Mouse (Mus musculus): ENCODE measurements around the gene Mybph. TPM values are rescaled to one million over a fixed set of nuclear protein-coding genes. Genes with fewer than 3 reads are reported as not detected.

Mybph gene
- polyA plus RNA-seq, 1 experiment from 2014 or later = 0.16 TPM

DNA sequence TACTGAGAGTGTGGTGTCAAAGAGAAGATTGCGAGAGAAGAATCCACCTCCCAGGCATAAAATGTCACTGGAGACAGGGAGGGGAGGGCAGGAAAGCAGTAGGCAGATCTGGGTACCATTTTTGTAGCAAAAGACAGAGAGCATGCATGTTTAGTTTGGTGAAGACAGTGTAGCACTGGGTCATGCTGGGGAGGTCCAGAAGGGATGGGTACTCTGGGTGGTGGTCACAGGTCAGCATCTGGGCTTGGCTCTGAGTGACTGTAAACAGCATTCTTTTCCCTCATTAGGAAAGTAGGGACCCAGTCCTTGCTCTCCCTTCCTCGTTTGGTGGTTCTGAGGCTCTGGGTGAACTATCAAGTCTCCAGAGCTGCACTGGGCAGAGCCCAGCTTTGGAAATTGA is 7.2 kb downstream of the Mybph start:
- WGBS = 43% methylated on average over 2 of the region's 2 CpGs
- no peak overlapping the region for H3K4me2 ChIP-seq
- no peaks in the 10 kb centered on the region for H3K36me3 ChIP-seq
- H3K4me3 ChIP-seq = no peak overlapping the region
- H3K4me1 ChIP-seq = peaks cover 6% of the 10 kb centered on the region; the same call in 1 of the 2 replicates
- no peaks in the 10 kb centered on the region for H3K9me3 ChIP-seq
- no peak overlapping the region for H3K27ac ChIP-seq
- no peaks in the 10 kb centered on the region for H3K27me3 ChIP-seq
- no peak overlapping the region for H3K9ac ChIP-seq
- no peak for ATAC-seq (ENCODE audit: borderline replicate concordance, extremely low read depth, low FRiP score, low TSS enrichment)

- H3K4me3 ChIP-seq = no peak overlapping the region
- ATAC-seq (ENCODE audit: borderline replicate concordance, extremely low read depth, low FRiP score, low TSS enrichment) = no peak
- H3K27me3 ChIP-seq = no peaks in the 10 kb centered on the region
- H3K9ac ChIP-seq = no peak overlapping the region
- no peak overlapping the region for H3K4me2 ChIP-seq
- H3K9me3 ChIP-seq = no peaks in the 10 kb centered on the region
- H3K27ac ChIP-seq = no peak overlapping the region
- H3K4me1 ChIP-seq = peaks cover 8% of the 10 kb centered on the region; the same call in 1 of the 2 replicates
- WGBS = 77% methylated on average over 6 of the region's 6 CpGs
- no peaks in the 10 kb centered on the region for H3K36me3 ChIP-seq
Measured at GRCm38 (mm10) chr1:134200998-134201686, 7.9 kb downstream of the Mybph start.

DNA sequence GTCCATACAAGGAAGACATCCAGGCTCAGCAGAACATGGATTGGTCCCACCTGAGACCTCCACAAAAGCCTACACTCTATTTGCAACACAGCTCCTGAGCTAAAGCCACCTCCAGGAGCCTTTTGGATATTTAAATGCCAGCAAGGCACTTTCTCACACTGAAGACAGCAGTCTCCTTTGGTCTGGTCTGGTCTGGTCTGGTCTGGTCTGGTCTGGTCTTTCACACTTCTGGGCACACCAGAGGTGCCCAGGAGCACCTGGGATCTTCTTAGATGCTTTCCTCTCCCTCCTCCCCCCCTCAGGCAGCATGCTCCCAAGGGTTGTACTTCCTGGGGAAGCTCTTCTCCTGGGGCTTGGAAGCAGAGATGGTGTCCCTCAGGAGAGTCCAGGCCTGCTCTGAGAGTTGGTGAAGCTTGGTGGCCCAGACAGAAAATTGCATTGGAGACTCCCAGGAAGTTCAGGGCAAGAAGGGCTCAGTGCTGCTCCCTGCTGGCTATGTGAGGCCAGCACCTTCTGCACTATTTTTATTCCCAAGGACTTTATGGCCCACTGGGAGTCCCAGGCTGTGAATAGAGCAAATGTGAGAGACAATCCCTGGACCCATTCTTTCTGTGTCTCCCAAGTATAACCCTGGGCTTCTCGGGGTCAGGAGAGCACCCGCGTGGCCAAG is 8.6 kb downstream of the Mybph start:
- Histone ChIP-seq H3K9ac (no peak overlapping the region), H3K27ac (no peak overlapping the region), H3K4me3 (no peak overlapping the region), H3K4me2 (no peak overlapping the region), H3K4me1 (peaks cover 8% of the 10 kb centered on the region; the same call in 1 of the 2 replicates), H3K27me3 (no peaks in the 10 kb centered on the region), H3K9me3 (no peaks in the 10 kb centered on the region), H3K36me3 (no peaks in the 10 kb centered on the region)
- 37% methylated on average over 3 of the region's 3 CpGs for WGBS
- ATAC-seq (ENCODE audit: borderline replicate concordance, extremely low read depth, low FRiP score, low TSS enrichment) = no peak

DNA sequence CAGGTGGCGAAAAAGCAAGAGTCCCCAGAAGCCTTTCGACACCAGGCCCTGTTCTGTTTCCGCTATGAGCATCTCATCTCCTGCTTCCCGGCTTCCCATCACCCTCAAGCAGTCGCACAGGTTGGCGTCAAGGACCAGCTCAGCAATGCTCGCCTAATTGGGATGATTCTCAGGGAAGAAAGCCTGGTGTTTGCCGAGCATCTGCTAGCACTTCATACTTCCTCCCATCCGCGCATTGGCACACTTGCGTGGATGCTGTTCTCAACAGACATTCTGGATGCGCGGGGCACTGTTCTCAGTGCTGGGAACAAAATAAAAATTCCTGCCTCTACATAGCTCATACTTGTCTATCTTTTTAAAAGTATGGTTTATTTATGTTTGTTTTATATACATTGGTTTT is 11.0 kb downstream of the Mybph start:
- H3K4me2 ChIP-seq = no peak overlapping the region
- H3K4me1 ChIP-seq = peaks cover 8% of the 10 kb centered on the region; the same call in 1 of the 2 replicates
- H3K9me3 ChIP-seq = no peaks in the 10 kb centered on the region
- H3K27ac ChIP-seq = no peak overlapping the region
- H3K36me3 ChIP-seq = no peaks in the 10 kb centered on the region
- WGBS = 84% methylated on average over 13 of the region's 13 CpGs
- no peak for ATAC-seq (ENCODE audit: borderline replicate concordance, extremely low read depth, low FRiP score, low TSS enrichment)
- H3K27me3 ChIP-seq = no peaks in the 10 kb centered on the region
- no peak overlapping the region for H3K4me3 ChIP-seq
- no peak overlapping the region for H3K9ac ChIP-seq

- H3K27ac ChIP-seq = no peak overlapping the region
- H3K27me3 ChIP-seq = no peaks in the 10 kb centered on the region
- ATAC-seq (ENCODE audit: borderline replicate concordance, extremely low read depth, low FRiP score, low TSS enrichment) = no peak
- H3K36me3 ChIP-seq = no peaks in the 10 kb centered on the region
- no peak overlapping the region for H3K9ac ChIP-seq
- no peaks in the 10 kb centered on the region for H3K9me3 ChIP-seq
- 25% methylated on average over 9 of the region's 9 CpGs for WGBS
- H3K4me3 ChIP-seq = no peak overlapping the region
- peaks cover 8% of the 10 kb centered on the region; the same call in 1 of the 2 replicates for H3K4me1 ChIP-seq
- H3K4me2 ChIP-seq = no peak overlapping the region
Measured at GRCm38 (mm10) chr1:134205296-134206018, 12.2 kb downstream of the Mybph start.

DNA sequence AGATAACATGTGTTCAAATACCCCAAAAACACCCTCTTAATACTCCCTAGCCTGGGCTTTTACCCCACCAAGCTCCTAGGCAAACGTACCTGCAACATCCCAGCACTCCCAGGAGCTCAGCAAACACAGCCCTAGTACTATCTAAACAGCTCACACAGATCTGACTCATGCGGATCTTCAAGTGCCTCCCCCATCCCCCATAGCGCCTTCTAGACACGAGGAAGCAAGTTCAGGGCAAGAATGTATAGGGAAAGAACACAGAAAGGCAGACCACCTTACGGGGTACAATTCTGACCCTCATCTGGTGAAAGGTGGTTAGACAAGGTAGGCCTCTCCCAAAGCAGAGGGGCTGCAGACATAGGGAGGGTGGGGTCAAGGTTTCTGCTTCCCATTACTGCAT is 12.8 kb downstream of the Mybph start:
- H3K27ac ChIP-seq = no peak overlapping the region
- H3K27me3 ChIP-seq = no peaks in the 10 kb centered on the region
- no peak for ATAC-seq (ENCODE audit: borderline replicate concordance, extremely low read depth, low FRiP score, low TSS enrichment)
- no peaks in the 10 kb centered on the region for H3K36me3 ChIP-seq
- H3K4me2 ChIP-seq = no peak overlapping the region
- H3K4me1 ChIP-seq = peaks cover 15% of the 10 kb centered on the region
- H3K4me3 ChIP-seq = no peak overlapping the region
- 15% methylated on average over 5 of the region's 5 CpGs for WGBS
- no peaks in the 10 kb centered on the region for H3K9me3 ChIP-seq
- no peak overlapping the region for H3K9ac ChIP-seq

DNA sequence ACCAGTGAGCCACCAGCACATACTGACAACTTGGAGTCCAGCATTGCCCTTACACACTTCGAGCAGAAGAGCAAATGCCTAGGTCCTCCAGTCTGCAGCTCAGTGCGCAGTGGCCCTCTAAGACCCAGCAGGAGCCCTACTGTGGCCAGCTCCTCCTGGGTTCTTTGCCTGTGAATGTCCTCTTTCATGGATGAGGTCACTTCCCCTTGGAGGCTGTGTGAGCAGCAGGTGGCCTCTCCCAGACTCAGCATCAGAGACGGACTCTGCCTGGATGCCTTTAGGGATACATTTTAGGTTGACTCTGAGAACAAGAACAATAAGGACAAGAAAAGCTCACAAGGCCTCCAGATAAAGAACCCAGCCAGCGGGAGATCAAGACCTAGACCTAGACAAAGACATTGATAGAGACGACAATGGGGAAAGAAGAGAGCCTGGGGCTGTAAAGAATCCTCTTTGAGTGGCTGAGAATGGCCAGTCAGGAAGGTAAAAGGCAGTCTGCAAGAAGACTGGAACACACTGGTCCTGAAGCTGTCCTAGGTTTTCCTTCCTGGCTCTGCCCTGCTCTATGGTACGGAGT is 17.0 kb downstream of the Mybph start:
- peaks cover 19% of the 10 kb centered on the region for H3K4me1 ChIP-seq
- no peak for ATAC-seq (ENCODE audit: borderline replicate concordance, extremely low read depth, low FRiP score, low TSS enrichment)
- no peaks in the 10 kb centered on the region for H3K36me3 ChIP-seq
- H3K27ac ChIP-seq = no peak overlapping the region
- H3K4me2 ChIP-seq = no peak overlapping the region
- no peak overlapping the region for H3K4me3 ChIP-seq
- 75% methylated on average over 6 of the region's 6 CpGs for WGBS
- no peaks in the 10 kb centered on the region for H3K9me3 ChIP-seq
- no peaks in the 10 kb centered on the region for H3K27me3 ChIP-seq
- no peak overlapping the region for H3K9ac ChIP-seq

- H3K27ac ChIP-seq = no peak overlapping the region
- H3K4me1 ChIP-seq = peaks cover 15% of the 10 kb centered on the region
- no peaks in the 10 kb centered on the region for H3K36me3 ChIP-seq
- H3K9ac ChIP-seq = no peak overlapping the region
- no peaks in the 10 kb centered on the region for H3K9me3 ChIP-seq
- H3K27me3 ChIP-seq = no peaks in the 10 kb centered on the region
- no peak overlapping the region for H3K4me3 ChIP-seq
- no peak for ATAC-seq (ENCODE audit: borderline replicate concordance, extremely low read depth, low FRiP score, low TSS enrichment)
- no peak overlapping the region for H3K4me2 ChIP-seq
- whole genome bisulfite sequencing = 49% methylated on average over 6 of the region's 6 CpGs
Measured at GRCm38 (mm10) chr1:134211043-134211442, 17.8 kb downstream of the Mybph start.

DNA sequence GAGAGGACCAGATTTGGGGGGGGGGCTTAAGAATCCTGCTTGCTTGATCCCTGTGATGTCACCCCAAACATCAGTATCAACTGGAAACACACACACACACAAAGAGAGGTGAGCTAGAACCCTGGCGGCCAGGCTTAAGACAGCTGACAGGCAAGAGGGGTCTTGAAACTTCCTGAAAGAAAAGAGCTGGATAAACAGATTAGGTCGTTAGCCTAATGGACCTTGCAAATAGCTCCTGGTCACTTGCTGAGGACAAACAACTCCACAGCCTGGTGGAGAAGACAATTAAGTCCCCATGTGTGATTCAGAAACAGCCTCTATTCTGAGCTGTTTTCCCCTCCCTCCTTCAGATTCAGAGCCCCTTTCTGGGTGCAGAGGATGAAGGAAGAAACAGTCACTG is 18.4 kb downstream of the Mybph start:
- Histone ChIP-seq H3K4me2 (no peak overlapping the region), H3K36me3 (no peaks in the 10 kb centered on the region), H3K9me3 (no peaks in the 10 kb centered on the region), H3K27ac (no peak overlapping the region), H3K4me3 (no peak overlapping the region), H3K9ac (no peak overlapping the region), H3K27me3 (no peaks in the 10 kb centered on the region), H3K4me1 (peaks cover 13% of the 10 kb centered on the region)
- no peak for ATAC-seq (ENCODE audit: borderline replicate concordance, extremely low read depth, low FRiP score, low TSS enrichment)
- 16% methylated on average over 2 of the region's 2 CpGs for WGBS

- no peak overlapping the region for H3K9ac ChIP-seq
- peaks cover 13% of the 10 kb centered on the region for H3K4me1 ChIP-seq
- no peak overlapping the region for H3K27ac ChIP-seq
- no peaks in the 10 kb centered on the region for H3K27me3 ChIP-seq
- 78% methylated on average over 6 of the region's 6 CpGs for WGBS
- H3K36me3 ChIP-seq = no peaks in the 10 kb centered on the region
- H3K4me3 ChIP-seq = no peak overlapping the region
- no peaks in the 10 kb centered on the region for H3K9me3 ChIP-seq
- ATAC-seq (ENCODE audit: borderline replicate concordance, extremely low read depth, low FRiP score, low TSS enrichment) = no peak
- no peak overlapping the region for H3K4me2 ChIP-seq
Measured at GRCm38 (mm10) chr1:134212351-134212750, 19.1 kb downstream of the Mybph start.

- Histone ChIP-seq H3K27me3 (no peaks in the 10 kb centered on the region), H3K36me3 (no peaks in the 10 kb centered on the region), H3K4me3 (no peak overlapping the region), H3K4me2 (no peak overlapping the region), H3K4me1 (peaks cover 13% of the 10 kb centered on the region), H3K9ac (no peak overlapping the region), H3K9me3 (no peaks in the 10 kb centered on the region), H3K27ac (no peak overlapping the region)
- ATAC-seq (ENCODE audit: borderline replicate concordance, extremely low read depth, low FRiP score, low TSS enrichment) = no peak
- 38% methylated on average over 7 of the region's 7 CpGs for WGBS
Measured at GRCm38 (mm10) chr1:134213405-134213804, 20.2 kb downstream of the Mybph start.

GRCm38 (mm10) chr1:134215059-134215458 is 21.8 kb downstream of the Mybph start:
- Histone ChIP-seq H3K9me3 (no peaks in the 10 kb centered on the region), H3K36me3 (no peaks in the 10 kb centered on the region), H3K4me1 (peaks cover 13% of the 10 kb centered on the region), H3K4me3 (no peak overlapping the region), H3K4me2 (no peak overlapping the region), H3K27me3 (no peaks in the 10 kb centered on the region), H3K27ac (no peak overlapping the region), H3K9ac (no peak overlapping the region)
- 61% methylated on average over 7 of the region's 7 CpGs for WGBS
- no peak for ATAC-seq (ENCODE audit: borderline replicate concordance, extremely low read depth, low FRiP score, low TSS enrichment)

Measured in lung, embryonic 15.5 days (tissue).